Mouse (Mus musculus) stomach, embryonic 15.5 days (tissue): Measurements from ENCODE around the gene Pifo. TPM values are rescaled to one million over a fixed set of nuclear protein-coding genes. Genes with fewer than 3 reads are reported as not detected.

Source experiments
- polyA plus RNA-seq: library from polyadenylated mRNA; unstranded; fragments of >200 nt; fragmentation: Nextera tagmentation; extraction: Ambion mirVana; gene quantifications from 2 replicates; pipeline ENCODE4 v1.2.1, GENCODE M21; 2015

Gene Pifo
- polyA plus RNA-seq, 1 experiment from 2014 or later = 0.19 TPM

Other genes with a start within 250 kb of the Pifo start
- gene Rap1a, start 213.3 kb downstream of the Pifo start, polyA plus RNA-seq = 141 and 146 TPM in 2 replicates
- 0.71 and 0.82 TPM in 2 replicates for gene Adora3, start 143.8 kb downstream of the Pifo start, polyA plus RNA-seq
- 0.45 and 0.46 TPM in 2 replicates for gene Tmigd3, start 143.7 kb downstream of the Pifo start, polyA plus RNA-seq
- 1.4 and 2.1 TPM in 2 replicates for gene I830077J02Rik, start 82.0 kb downstream of the Pifo start, polyA plus RNA-seq
- 118 and 125 TPM in 2 replicates for gene Wdr77, start 55.3 kb downstream of the Pifo start, polyA plus RNA-seq
- gene Atp5f1, start 54.5 kb downstream of the Pifo start, polyA plus RNA-seq = 479 and 520 TPM in 2 replicates
- 0.86 and 1.2 TPM in 2 replicates for gene Ovgp1, start 40.9 kb downstream of the Pifo start, polyA plus RNA-seq
- 0.21 TPM in 1 of 2 replicates, not detected in the other for gene Chil5, start 18.2 kb upstream of the Pifo start, polyA plus RNA-seq
- gene Chia1, start 98.6 kb upstream of the Pifo start, polyA plus RNA-seq = 0.10 and 0.24 TPM in 2 replicates
- gene Chil3, start 152.9 kb upstream of the Pifo start, polyA plus RNA-seq = 1.0 and 1.3 TPM in 2 replicates
- gene Chil4, start 204.9 kb upstream of the Pifo start, polyA plus RNA-seq = not detected in 2 replicates